Mouse (Mus musculus) liver, embryonic 14.5 days (tissue): ENCODE data around the gene Tecr.

Source experiments
- CTCF ChIP-seq: IDR thresholded peaks from 2 replicates; pipeline ENCODE4 v1.5.1; 2016; ENCODE audit warnings: antibody characterized with exemption, low read depth, control low read depth
- EP300 ChIP-seq: IDR thresholded peaks from 2 replicates; pipeline ENCODE4 v1.6.1; 2016; ENCODE audit warnings: antibody characterized with exemption, low read depth

DNA sequence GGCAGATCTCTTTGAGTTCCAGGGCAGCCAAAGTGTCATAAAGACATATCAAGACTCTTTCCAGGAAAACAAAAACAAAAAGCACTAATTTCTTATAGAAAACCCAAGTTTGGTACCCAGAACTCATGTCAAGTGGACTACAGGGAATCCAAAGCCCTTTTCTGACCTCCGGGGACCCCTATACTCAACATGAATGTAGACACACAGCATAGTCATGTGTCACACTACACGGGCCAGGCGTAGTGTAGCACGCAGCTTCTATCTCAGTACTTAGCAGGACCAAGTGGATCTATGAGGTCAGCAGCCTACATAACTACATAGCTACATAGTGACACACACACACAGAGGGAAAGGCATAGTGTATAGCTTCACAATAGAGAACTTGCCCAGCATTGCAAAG lies 5.9 kb upstream of the Tecr start:
- TF ChIP-seq CTCF: no peak
- no peak for TF ChIP-seq EP300
